Mouse (Mus musculus): ENCODE measurements around the gene Rhot2. TPM values are rescaled to one million over a fixed set of nuclear protein-coding genes. Genes with fewer than 3 reads are reported as not detected.
"Not testable (repeated sequence)": the region's sequence is repeated elsewhere in the genome, so short reads cannot be mapped to it uniquely, and the experiment has no call there.

The Rhot2 gene
- total RNA-seq, 2 experiments from 2014 or later: 103 to 105 TPM

- Histone ChIP-seq H3K27ac (peak overlapping the region; percentile 88), H3K4me3 (peak overlapping the region; percentile 77)
- DNase-seq (ENCODE audit: extremely low spot score in 1 of 2, low spot score in 2 of 2): no peak
- TF ChIP-seq CTCF (IDR thresholded peaks at IDR 0.05): no peak
- intact Hi-C loops (cut with DNase I): no loop called here
Observed at GRCm38 (mm10) chr17:25874148-25874720, 29.6 kb upstream of the Rhot2 start.

GRCm38 (mm10) chr17:25873405-25874147, 28.9 kb upstream of the Rhot2 start:
- TF ChIP-seq CTCF (IDR thresholded peaks at IDR 0.05): no peak
- intact Hi-C loops (cut with DNase I): no loop called here
- DNase-seq (ENCODE audit: extremely low spot score in 1 of 2, low spot score in 2 of 2): no peak
- H3K4me3 ChIP-seq: no peak overlapping the region; the same call in 1 of the 2 replicates
- peak overlapping the region; percentile 88; the same call in 1 of the 2 replicates for H3K27ac ChIP-seq

GRCm38 (mm10) chr17:25872676-25873075, 28.0 kb upstream of the Rhot2 start:
- Histone ChIP-seq H3K27ac (no peak overlapping the region), H3K4me3 (no peak overlapping the region)
- intact Hi-C loops (cut with DNase I): no loop called here
- TF ChIP-seq CTCF (IDR thresholded peaks at IDR 0.05): no peak
- DNase-seq (ENCODE audit: extremely low spot score in 1 of 2, low spot score in 2 of 2): no peak

GRCm38 (mm10) chr17:25871566-25871965, 26.9 kb upstream of the Rhot2 start:
- intact Hi-C loops (cut with DNase I); H3K27ac ChIP-seq; DNase-seq (ENCODE audit: extremely low spot score in 1 of 2, low spot score in 2 of 2); H3K4me3 ChIP-seq: not testable (repeated sequence)

GRCm38 (mm10) chr17:25869954-25870353, 25.3 kb upstream of the Rhot2 start:
- intact Hi-C loops (cut with DNase I): no loop called here
- Histone ChIP-seq H3K27ac (no peak overlapping the region), H3K4me3 (no peak overlapping the region)
- TF ChIP-seq CTCF (IDR thresholded peaks at IDR 0.05): no peak
- DNase-seq (ENCODE audit: extremely low spot score in 1 of 2, low spot score in 2 of 2): no peak

GRCm38 (mm10) chr17:25869498-25869897, 24.8 kb upstream of the Rhot2 start:
- no peak for DNase-seq (ENCODE audit: extremely low spot score in 1 of 2, low spot score in 2 of 2)
- intact Hi-C loops (cut with DNase I): no loop called here
- no peak overlapping the region for H3K4me3 ChIP-seq
- no peak overlapping the region for H3K27ac ChIP-seq
- TF ChIP-seq CTCF (IDR thresholded peaks at IDR 0.05): no peak

GRCm38 (mm10) chr17:25868601-25869191, 24.0 kb upstream of the Rhot2 start, which contains the start of gene Mcrip2:
Gene Mcrip2 (minus strand): TSS chr17:25868764.
- DNase-seq (ENCODE audit: extremely low spot score in 1 of 2, low spot score in 2 of 2): peak; percentile 80 to 82
- H3K4me3 ChIP-seq: peak within 1 kb of the TSS; percentile 91
- TF ChIP-seq CTCF (IDR thresholded peaks at IDR 0.05): no peak
- H3K27ac ChIP-seq: peak within 1 kb of the TSS; percentile 88
- intact Hi-C loops (cut with DNase I): no loop called here

- no peak for TF ChIP-seq CTCF (IDR thresholded peaks at IDR 0.05)
- H3K27ac ChIP-seq: peak overlapping the region; percentile 88
- intact Hi-C loops (cut with DNase I): no loop called here
- H3K4me3 ChIP-seq: peak overlapping the region; percentile 91
- DNase-seq (ENCODE audit: extremely low spot score in 1 of 2, low spot score in 2 of 2): no peak
Observed at GRCm38 (mm10) chr17:25867836-25868600, 23.4 kb upstream of the Rhot2 start.

GRCm38 (mm10) chr17:25867509-25867835, 22.8 kb upstream of the Rhot2 start:
- DNase-seq (ENCODE audit: extremely low spot score in 1 of 2, low spot score in 2 of 2): no peak
- Histone ChIP-seq H3K27ac (peak overlapping the region; percentile 88), H3K4me3 (peak overlapping the region; percentile 91)
- intact Hi-C loops (cut with DNase I): no loop called here
- no peak for TF ChIP-seq CTCF (IDR thresholded peaks at IDR 0.05)

- H3K4me3 ChIP-seq: no peak overlapping the region
- H3K27ac ChIP-seq: no peak overlapping the region
- intact Hi-C loops (cut with DNase I): no loop called here
- no peak for TF ChIP-seq CTCF (IDR thresholded peaks at IDR 0.05)
- DNase-seq (ENCODE audit: extremely low spot score in 1 of 2, low spot score in 2 of 2): no peak
Observed at GRCm38 (mm10) chr17:25866172-25866571, 21.5 kb upstream of the Rhot2 start.

GRCm38 (mm10) chr17:25865288-25865687, 20.6 kb upstream of the Rhot2 start:
- Histone ChIP-seq H3K27ac (no peak overlapping the region), H3K4me3 (no peak overlapping the region)
- intact Hi-C loops (cut with DNase I): no loop called here
- TF ChIP-seq CTCF (IDR thresholded peaks at IDR 0.05): no peak
- DNase-seq (ENCODE audit: extremely low spot score in 1 of 2, low spot score in 2 of 2): no peak

- intact Hi-C loops (cut with DNase I): no loop called here
- no peak for TF ChIP-seq CTCF (IDR thresholded peaks at IDR 0.05)
- Histone ChIP-seq H3K4me3 (no peak overlapping the region), H3K27ac (no peak overlapping the region)
- DNase-seq (ENCODE audit: extremely low spot score in 1 of 2, low spot score in 2 of 2): no peak
Observed at GRCm38 (mm10) chr17:25864311-25864710, 19.7 kb upstream of the Rhot2 start.

Data from left cerebral cortex, adult 2 months (tissue).